Mouse (Mus musculus): ENCODE results near the gene Apol7a. TPM values are rescaled to one million over a fixed set of nuclear protein-coding genes. Genes with fewer than 3 reads are reported as not detected.

Gene Apol7a
- polyA plus RNA-seq, 1 experiment from 2014 or later, result 0.37 TPM

DNA sequence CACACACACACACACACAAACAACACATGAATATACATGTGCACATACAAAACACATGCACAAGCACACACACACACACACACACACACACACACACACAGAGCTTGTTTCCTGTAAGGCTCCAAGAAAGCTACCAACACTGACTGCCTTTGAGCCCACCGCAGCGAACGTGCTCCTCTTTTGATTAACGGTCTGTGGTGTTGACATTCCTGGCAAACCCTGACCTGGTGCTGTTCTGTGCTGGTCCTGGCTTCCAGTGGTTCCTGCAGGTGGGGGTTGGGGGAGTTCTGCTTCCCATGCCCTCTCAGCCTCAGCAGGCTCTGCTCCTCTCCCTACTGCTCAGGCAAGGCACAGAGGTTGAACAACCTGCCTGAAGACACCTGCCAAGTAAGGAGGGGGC is 45.1 kb downstream of the Apol7a start:
- H3K27ac ChIP-seq (ENCODE audit: low read length), result no peak overlapping the region
- no peaks in the 10 kb centered on the region for H3K27me3 ChIP-seq (replicated peaks; ENCODE audit: insufficient read depth, low read length)
- no peak for ATAC-seq
- no peak overlapping the region for H3K9ac ChIP-seq (replicated peaks; ENCODE audit: low read depth)
- no peaks in the 10 kb centered on the region for H3K4me1 ChIP-seq (ENCODE audit: insufficient read depth, low read depth, low read length)
- no peak overlapping the region for H3K4me2 ChIP-seq (replicated peaks; ENCODE audit: low read depth, low read length)
- no peaks in the 10 kb centered on the region for H3K9me3 ChIP-seq (ENCODE audit: low read length)
- no peak overlapping the region for H3K4me3 ChIP-seq (ENCODE audit: low read depth, low read length)
- TF ChIP-seq EP300 (IDR thresholded peaks at IDR 0.05) (no peak), CTCF (IDR thresholded peaks at IDR 0.05) (no peak)
- 31% methylated on average over 4 of the region's 4 CpGs for WGBS
- DNase-seq (ENCODE audit: low spot score), result no peak
- no peaks in the 10 kb centered on the region for H3K36me3 ChIP-seq (ENCODE audit: insufficient read depth, low read length)

DNA sequence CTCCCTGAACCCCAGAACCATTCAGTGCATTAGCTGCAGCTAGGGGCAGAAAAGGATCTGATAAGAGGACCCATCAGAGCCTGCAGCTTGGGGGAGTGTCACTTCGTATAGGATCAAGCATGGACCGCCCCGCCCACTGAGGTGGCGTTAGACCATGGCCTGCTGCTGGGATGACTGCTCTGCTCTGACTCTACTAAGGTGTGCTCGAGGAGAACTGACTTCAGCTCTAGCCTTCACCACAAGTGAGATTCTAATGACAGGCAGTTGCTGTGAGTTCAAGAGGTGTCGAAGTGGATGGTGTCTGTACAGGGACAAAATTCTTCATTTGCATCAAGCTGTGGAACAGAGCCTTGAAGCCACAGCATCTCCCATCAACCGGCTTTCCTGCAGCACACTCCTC is 46.0 kb downstream of the Apol7a start:
- TF ChIP-seq EP300 (IDR thresholded peaks at IDR 0.05), result no peak
- no peak for TF ChIP-seq CTCF (IDR thresholded peaks at IDR 0.05)

DNA sequence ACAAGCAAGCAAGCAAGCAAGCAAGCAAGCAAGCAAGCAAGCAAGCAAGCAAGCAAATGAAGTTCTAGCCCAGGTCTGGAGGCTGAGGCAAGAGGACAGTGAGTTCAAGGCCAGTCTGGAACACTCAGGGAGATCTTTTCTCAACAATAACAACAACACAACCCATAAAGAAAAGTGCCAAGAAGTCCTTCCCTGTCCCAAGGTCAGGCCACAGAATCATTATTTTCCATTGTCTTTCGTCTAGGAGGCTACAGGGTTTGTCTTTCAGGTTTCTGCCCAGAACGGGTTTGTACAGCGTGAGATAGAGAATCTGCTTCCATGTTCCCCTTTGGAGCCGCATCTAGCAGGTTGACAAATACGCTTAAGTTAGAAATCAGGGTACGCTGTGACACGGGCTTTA is 48.8 kb downstream of the Apol7a start:
- no peaks in the 10 kb centered on the region; the same call in 1 of the 2 replicates for H3K4me1 ChIP-seq (ENCODE audit: insufficient read depth, low read depth, low read length)
- DNase-seq (ENCODE audit: low spot score), result no peak

More for the DNA sequence above, 46.0 kb downstream of the Apol7a start:
- H3K9me3 ChIP-seq (ENCODE audit: low read length), result no peaks in the 10 kb centered on the region
- DNase-seq (ENCODE audit: low spot score) (no peak), ATAC-seq (no peak)
- H3K4me3 ChIP-seq (ENCODE audit: low read depth, low read length), result no peak overlapping the region
- no peaks in the 10 kb centered on the region; the same call in 1 of the 2 replicates for H3K4me1 ChIP-seq (ENCODE audit: insufficient read depth, low read depth, low read length)
- H3K27ac ChIP-seq (ENCODE audit: low read length), result no peak overlapping the region
- WGBS, result 70% methylated on average over 7 of the region's 7 CpGs
- no peak overlapping the region for H3K4me2 ChIP-seq (replicated peaks; ENCODE audit: low read depth, low read length)
- H3K9ac ChIP-seq (replicated peaks; ENCODE audit: low read depth), result no peak overlapping the region
- no peaks in the 10 kb centered on the region for H3K36me3 ChIP-seq (ENCODE audit: insufficient read depth, low read length)
- no peaks in the 10 kb centered on the region for H3K27me3 ChIP-seq (replicated peaks; ENCODE audit: insufficient read depth, low read length)

DNA sequence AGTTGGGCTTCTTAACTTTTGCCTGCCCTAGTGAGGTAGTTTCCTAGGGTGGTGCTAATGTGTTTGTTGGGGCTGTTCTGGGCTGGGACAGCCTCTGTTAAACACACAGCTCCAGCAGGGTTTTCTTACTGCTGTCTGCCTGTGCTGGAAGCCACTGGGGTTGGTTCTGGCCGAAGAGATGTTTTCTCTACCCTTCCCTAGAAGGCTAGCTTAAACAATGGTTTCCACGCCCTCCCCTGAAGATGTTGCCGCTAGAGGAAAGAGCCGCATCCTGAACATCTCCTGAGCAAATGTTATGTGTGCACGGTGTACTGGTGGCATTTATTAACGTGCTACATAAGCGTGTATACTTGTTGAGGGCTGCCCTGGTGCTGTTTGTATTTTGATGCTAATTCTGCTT is 50.8 kb downstream of the Apol7a start:
- H3K9me3 ChIP-seq (ENCODE audit: low read length), result no peaks in the 10 kb centered on the region
- no peak overlapping the region for H3K4me2 ChIP-seq (replicated peaks; ENCODE audit: low read depth, low read length)
- no peaks in the 10 kb centered on the region for H3K36me3 ChIP-seq (ENCODE audit: insufficient read depth, low read length)
- 56% methylated on average over 7 of the region's 7 CpGs for WGBS
- H3K4me1 ChIP-seq (ENCODE audit: insufficient read depth, low read depth, low read length), result peaks cover 10% of the 10 kb centered on the region
- DNase-seq (ENCODE audit: low spot score) (no peak), ATAC-seq (no peak)
- TF ChIP-seq CTCF (IDR thresholded peaks at IDR 0.05), result no peak
- H3K9ac ChIP-seq (replicated peaks; ENCODE audit: low read depth), result no peak overlapping the region
- no peak overlapping the region for H3K27ac ChIP-seq (ENCODE audit: low read length)
- no peaks in the 10 kb centered on the region for H3K27me3 ChIP-seq (replicated peaks; ENCODE audit: insufficient read depth, low read length)
- H3K4me3 ChIP-seq (ENCODE audit: low read depth, low read length), result no peak overlapping the region

More for the DNA sequence above, 48.8 kb downstream of the Apol7a start:
- no peak overlapping the region for H3K4me2 ChIP-seq (replicated peaks; ENCODE audit: low read depth, low read length)
- H3K36me3 ChIP-seq (ENCODE audit: insufficient read depth, low read length), result no peaks in the 10 kb centered on the region
- WGBS, result 82% methylated on average over 7 of the region's 7 CpGs
- no peaks in the 10 kb centered on the region for H3K9me3 ChIP-seq (ENCODE audit: low read length)
- TF ChIP-seq EP300 (IDR thresholded peaks at IDR 0.05) (no peak), CTCF (IDR thresholded peaks at IDR 0.05) (no peak)
- ATAC-seq, result no peak
- no peak overlapping the region for H3K4me3 ChIP-seq (ENCODE audit: low read depth, low read length)
- H3K9ac ChIP-seq (replicated peaks; ENCODE audit: low read depth), result no peak overlapping the region
- no peaks in the 10 kb centered on the region for H3K27me3 ChIP-seq (replicated peaks; ENCODE audit: insufficient read depth, low read length)
- H3K27ac ChIP-seq (ENCODE audit: low read length), result no peak overlapping the region

DNA sequence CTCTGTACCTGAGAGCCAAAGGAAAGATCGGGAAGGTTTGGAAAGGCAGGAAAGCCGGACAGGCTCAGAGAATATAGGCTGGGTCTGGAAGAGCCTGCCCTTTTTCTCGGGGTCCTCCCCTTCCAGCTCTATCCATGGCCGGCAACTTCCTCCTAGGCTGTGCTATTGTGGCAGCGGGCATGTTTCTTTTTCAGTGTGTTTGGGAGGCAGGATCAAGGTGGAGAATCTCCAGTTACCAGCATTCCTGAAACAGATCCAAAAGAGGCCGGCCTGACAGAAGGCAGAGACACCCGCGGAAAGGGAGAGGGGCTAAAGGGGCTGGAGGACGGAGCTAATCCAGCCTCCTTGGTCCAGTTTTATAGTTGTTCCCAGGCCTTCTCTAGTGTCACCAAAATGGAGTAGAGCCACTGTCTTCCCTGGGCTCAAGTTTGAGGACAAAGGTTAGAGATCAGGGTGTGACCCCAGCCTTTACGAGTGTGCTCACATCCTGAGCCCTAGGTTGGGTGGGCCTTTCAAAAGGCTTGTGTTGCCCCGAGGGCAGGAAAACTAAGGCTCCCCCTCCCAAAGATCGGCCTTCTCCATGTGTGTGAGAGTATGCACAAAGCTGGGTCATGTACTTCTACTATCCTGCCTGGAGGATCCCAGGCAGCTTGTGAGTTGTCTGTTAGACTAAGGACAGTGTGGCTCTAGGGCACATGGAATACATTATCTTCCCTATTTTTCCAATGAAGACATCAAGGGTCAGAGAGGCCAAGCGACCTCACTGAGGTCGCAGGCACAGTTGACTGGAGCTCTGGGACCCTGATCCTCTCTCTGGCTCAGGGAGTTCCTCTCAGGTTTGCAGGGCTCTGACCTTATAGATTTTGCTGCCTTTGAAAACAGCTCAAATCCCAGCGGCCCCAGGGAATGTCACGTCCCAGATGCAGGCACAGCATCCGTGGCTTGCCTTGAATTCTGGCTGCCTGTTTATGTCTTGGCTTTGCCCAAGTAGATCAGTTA is 54.5 kb downstream of the Apol7a start:
- peak; percentile 49 for DNase-seq (ENCODE audit: low spot score)

DNA sequence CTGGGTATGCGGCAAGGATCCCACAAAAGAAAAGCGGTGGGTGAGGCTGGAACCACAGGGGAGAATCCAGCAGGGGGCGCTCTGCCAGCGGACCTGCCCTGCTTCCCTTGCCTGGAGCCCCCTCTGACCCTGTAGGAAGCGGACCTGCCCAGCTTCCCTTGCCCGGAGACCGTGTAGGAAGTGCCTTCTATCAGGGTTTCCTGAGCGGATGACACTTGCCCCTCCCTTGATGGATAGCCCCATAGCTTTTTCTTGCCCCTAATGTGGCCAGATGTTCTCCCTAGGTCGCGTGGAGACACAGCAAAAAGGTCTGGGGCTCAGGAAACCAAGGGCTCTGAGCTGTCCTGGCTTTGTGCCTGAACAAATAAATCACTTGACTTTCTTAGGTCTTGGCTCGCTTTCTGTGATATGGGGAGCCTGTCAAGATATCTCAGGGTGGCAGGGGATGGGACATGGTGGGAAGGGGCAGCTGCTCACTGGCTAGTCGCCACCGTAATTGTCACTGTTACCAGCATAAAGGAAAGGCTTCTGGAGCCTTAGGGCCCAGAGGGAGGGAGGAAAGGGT is 55.3 kb downstream of the Apol7a start:
- 0 out of 2 replicates have a peak overlapping the region, but pooled peaks have one; percentile 5 for H3K4me3 ChIP-seq (ENCODE audit: low read depth, low read length)
- no peaks in the 10 kb centered on the region for H3K36me3 ChIP-seq (ENCODE audit: insufficient read depth, low read length)
- TF ChIP-seq EP300 (IDR thresholded peaks at IDR 0.05) (peak; percentile 85), CTCF (IDR thresholded peaks at IDR 0.05) (peak; percentile 90)
- DNase-seq (ENCODE audit: low spot score), result peak; percentile 86
- WGBS, result 6% methylated on average over 13 of the region's 13 CpGs
- peaks cover 18% of the 10 kb centered on the region for H3K4me1 ChIP-seq (ENCODE audit: insufficient read depth, low read depth, low read length)
- ATAC-seq, result peak; percentile 93
- no peaks in the 10 kb centered on the region for H3K27me3 ChIP-seq (replicated peaks; ENCODE audit: insufficient read depth, low read length)
- H3K27ac ChIP-seq (ENCODE audit: low read length), result peak overlapping the region; percentile 76
- no peaks in the 10 kb centered on the region for H3K9me3 ChIP-seq (ENCODE audit: low read length)
- H3K9ac ChIP-seq (replicated peaks; ENCODE audit: low read depth), result no peak overlapping the region
- H3K4me2 ChIP-seq (replicated peaks; ENCODE audit: low read depth, low read length), result peak overlapping the region; percentile 44

More for the DNA sequence above, 54.5 kb downstream of the Apol7a start:
- peak overlapping the region; percentile 44 for H3K4me2 ChIP-seq (replicated peaks; ENCODE audit: low read depth, low read length)
- H3K9me3 ChIP-seq (ENCODE audit: low read length), result no peaks in the 10 kb centered on the region
- H3K4me1 ChIP-seq (ENCODE audit: insufficient read depth, low read depth, low read length), result peaks cover 18% of the 10 kb centered on the region
- WGBS, result 33% methylated on average over 17 of the region's 17 CpGs
- TF ChIP-seq CTCF (IDR thresholded peaks at IDR 0.05) (no peak), EP300 (IDR thresholded peaks at IDR 0.05) (no peak)
- peak overlapping the region; percentile 76 for H3K27ac ChIP-seq (ENCODE audit: low read length)
- H3K9ac ChIP-seq (replicated peaks; ENCODE audit: low read depth), result no peak overlapping the region
- 0 out of 2 replicates have a peak overlapping the region, but pooled peaks have one; percentile 5 for H3K4me3 ChIP-seq (ENCODE audit: low read depth, low read length)
- H3K27me3 ChIP-seq (replicated peaks; ENCODE audit: insufficient read depth, low read length), result no peaks in the 10 kb centered on the region
- peak; percentile 52 for ATAC-seq
- H3K36me3 ChIP-seq (ENCODE audit: insufficient read depth, low read length), result no peaks in the 10 kb centered on the region

Measured in lung, postnatal 0 days (tissue).